Mouse (Mus musculus): ENCODE measurements around the gene Ash1l.

DNA sequence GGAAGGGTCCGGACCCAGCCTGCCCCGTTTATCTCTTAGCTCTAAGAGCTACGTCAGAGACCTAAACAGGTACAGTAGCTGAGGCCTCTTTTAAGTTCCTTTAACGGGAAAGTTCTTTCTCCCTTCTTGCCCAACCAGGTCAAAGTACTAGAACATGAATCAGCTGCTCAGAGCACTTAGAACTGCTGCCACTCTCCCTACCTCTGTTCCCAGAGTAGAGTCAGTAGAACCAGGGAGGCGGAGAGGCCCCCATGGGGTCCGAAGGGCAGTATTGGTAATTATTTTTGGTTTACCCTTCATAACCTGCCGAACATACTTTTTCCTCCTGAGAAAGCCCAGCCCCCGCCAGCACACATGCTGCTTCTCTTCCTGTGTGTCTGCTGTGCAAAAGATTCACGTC lies 127.0 kb downstream of the Ash1l start:
- TF ChIP-seq HCFC1 (IDR thresholded peaks at IDR 0.05; ENCODE audit: borderline replicate concordance, insufficient read depth, low read length), result no peak
- no peak for TF ChIP-seq ZNF384 (IDR thresholded peaks at IDR 0.05; ENCODE audit: low read depth, low read length)
- no peak for TF ChIP-seq ZC3H11A (IDR thresholded peaks at IDR 0.05; ENCODE audit: borderline replicate concordance, low read depth, low read length)
- TF ChIP-seq CHD2 (IDR thresholded peaks at IDR 0.05; ENCODE audit: low read depth, low read length), result no peak

Data from ES-E14 (cell line).